In genomic region chr15:100150593-100150992, GRCm38 (mm10) we compare ENCODE assay signal across 15 mouse cellular contexts.
DNase-seq lines count a peak whose midpoint lies in the region; ATAC-seq lines count a peak whose summit lies in the region.
"Had no signal": no experiment of that assay in that cellular context is flagged by ENCODE, and none has a peak within 500 bp of the region (broad histone marks: within the 10 kb centered on the region; RNA-seq: fewer than 3 reads in every experiment).

No protein-coding gene starts in this region.

- no peak for ATAC-seq in neural tube, embryonic 13.5 days (ENCODE audit: low read depth)
- peak; percentile 83 for ATAC-seq in granulocyte monocyte progenitor cell, adult 5-6 weeks (replicated peaks; ENCODE audit: poor library complexity, severe bottlenecking)
- no peak for ATAC-seq in intestine, embryonic 15.5 days
- ATAC-seq: CD4-positive, CD25-positive, alpha-beta regulatory T cell, adult 4 months had no signal

- 48% methylated on average over 4 of the region's 4 CpGs for WGBS in neural tube, embryonic 13.5 days
- WGBS in intestine, embryonic 15.5 days, result 74% methylated on average over 4 of the region's 4 CpGs

- no peaks in the 10 kb centered on the region for H3K27me3 ChIP-seq in neural tube, embryonic 13.5 days
- H3K27me3 ChIP-seq in splenic B cell, adult 2 months (ENCODE audit: control insufficient read depth, insufficient read depth, low read length, poor library complexity, severe bottlenecking), result no peaks in the 10 kb centered on the region
- no peaks in the 10 kb centered on the region for H3K27me3 ChIP-seq in intestine, embryonic 15.5 days (replicated peaks)
- H3K27me3 ChIP-seq: liver, embryonic 13.5 days; neural tube, embryonic 12.5 days had no signal

- H3K36me3 ChIP-seq in neural tube, embryonic 13.5 days, result peaks cover 29% of the 10 kb centered on the region
- H3K36me3 ChIP-seq in splenic B cell, adult 2 months (ENCODE audit: control insufficient read depth, insufficient read depth, low read length, poor library complexity, severe bottlenecking), result peaks cover 7% of the 10 kb centered on the region
- peaks cover 9% of the 10 kb centered on the region for H3K36me3 ChIP-seq in intestine, embryonic 15.5 days

- H3K4me3 ChIP-seq in neural tube, embryonic 13.5 days, result no peak overlapping the region
- H3K4me3 ChIP-seq in intestine, embryonic 15.5 days (replicated peaks), result no peak overlapping the region
- H3K4me3 ChIP-seq: liver, embryonic 13.5 days; neural tube, embryonic 12.5 days had no signal

- no peak overlapping the region for H3K4me2 ChIP-seq in neural tube, embryonic 13.5 days
- no peak overlapping the region for H3K4me2 ChIP-seq in intestine, embryonic 15.5 days (replicated peaks)
- H3K4me2 ChIP-seq: liver, embryonic 13.5 days; neural tube, embryonic 12.5 days had no signal

- DNase-seq in layer of hippocampus, adult 9-11 months, result peak; percentile 27
- DNase-seq in layer of hippocampus, adult 9-10 months (ENCODE audit: low spot score), result no peak
- no peak for DNase-seq in neural tube, embryonic 10.5 days (ENCODE audit: extremely low spot score, low spot score)
- DNase-seq in splenic B cell, adult 2 months (ENCODE audit: low read depth, low spot score), result peak; percentile 47
- DNase-seq: cerebellum, adult 2 months; embryo, embryonic 11 days; gastrocnemius, postnatal 10 days; heart, postnatal 36 days; liver, embryonic 13.5 days; right cerebral cortex, adult 18-20 months had no signal

- peaks cover 40% of the 10 kb centered on the region for H3K4me1 ChIP-seq in neural tube, embryonic 13.5 days (replicated peaks)
- 0 out of 2 replicates have a peak, but pooled peaks cover 3% of the 10 kb centered on the region for H3K4me1 ChIP-seq in intestine, embryonic 15.5 days (replicated peaks)

- H3K9me3 ChIP-seq in neural tube, embryonic 13.5 days, result no peaks in the 10 kb centered on the region
- H3K9me3 ChIP-seq in intestine, embryonic 15.5 days, result no peaks in the 10 kb centered on the region
- H3K9me3 ChIP-seq: liver, embryonic 13.5 days; neural tube, embryonic 12.5 days had no signal

- peak overlapping the region; percentile 50 for H3K27ac ChIP-seq in neural tube, embryonic 13.5 days (replicated peaks)
- no peak overlapping the region for H3K27ac ChIP-seq in intestine, embryonic 15.5 days
- H3K27ac ChIP-seq: liver, embryonic 13.5 days; neural tube, embryonic 12.5 days had no signal

- no peak overlapping the region for H3K9ac ChIP-seq in neural tube, embryonic 13.5 days
- H3K9ac ChIP-seq in intestine, embryonic 15.5 days, result no peak overlapping the region
- H3K9ac ChIP-seq: liver, embryonic 13.5 days; neural tube, embryonic 12.5 days had no signal

Comparison
In these comparisons a context has a peak if more than half of its experiments do, and no peak if none do; other contexts are left out.
1. DNase-seq: peak in layer of hippocampus, adult 9-11 months (single experiment) and splenic B cell, adult 2 months (single experiment); none in layer of hippocampus, adult 9-10 months (single experiment) and neural tube, embryonic 10.5 days (single experiment).